Mouse (Mus musculus): ENCODE data around the gene Lrba. TPM values are rescaled to one million over a fixed set of nuclear protein-coding genes. Genes with fewer than 3 reads are reported as not detected.

Lrba gene
- total and polyA plus RNA-seq, 3 experiments: 12.3 to 22.6 (median 13.8) TPM

GRCm38 (mm10) chr3:86247193-86247592 lies 22.7 kb downstream of the Lrba start (continued):
- TF ChIP-seq BHLHE40 (IDR thresholded peaks at IDR 0.05; ENCODE audit: low read depth, low read length) (peak; percentile 89), MEF2A (IDR thresholded peaks at IDR 0.05; ENCODE audit: borderline replicate concordance, low read depth, low read length) (0 out of 2 replicates have a peak, but pooled peaks have one; percentile 41), MAZ (IDR thresholded peaks at IDR 0.05; ENCODE audit: low read depth, low read length) (no peak), NRF1 (IDR thresholded peaks at IDR 0.05; ENCODE audit: low read depth, low read length) (no peak), MYC (IDR thresholded peaks at IDR 0.05; ENCODE audit: low read depth, low read length) (no peak)

- Histone ChIP-seq H3K27me3 (replicated peaks) (no peaks in the 10 kb centered on the region), H3K36me3 (replicated peaks in 1 of 2; ENCODE audit: control insufficient read depth in 1 of 2, insufficient read depth in 1 of 2, low read length in 1 of 2) (no peaks in the 10 kb centered on the region), H3K9ac (ENCODE audit: insufficient read depth, low read depth) (no peak overlapping the region), H3K79me2 (replicated peaks; ENCODE audit: control insufficient read depth, extremely low read depth, insufficient read depth, poor library complexity, severe bottlenecking) (no peaks in the 10 kb centered on the region), H3K9me3 (replicated peaks; ENCODE audit: low read length) (no peaks in the 10 kb centered on the region), H3K4me2 (ENCODE audit: insufficient read depth, low read depth, poor library complexity, severe bottlenecking) (no peak overlapping the region), H3K4me1 (ENCODE audit: control insufficient read depth in 1 of 2, insufficient read depth in 2 of 2) (peaks cover 6 to 31% of the 10 kb centered on the region in 2 experiments; a peak in 3 of 4 replicates), H3K4me3 (replicated peaks in 1 of 3; ENCODE audit: low read depth in 2 of 3, low read length in 2 of 3, poor library complexity in 1 of 3) (no peak overlapping the region), H3K27ac (ENCODE audit: insufficient read depth, low read depth) (no peak overlapping the region)
- no peak for TF ChIP-seq ZNF384 (IDR thresholded peaks at IDR 0.05; ENCODE audit: low read depth, low read length)
- no peak for TF ChIP-seq SIN3A (IDR thresholded peaks at IDR 0.05; ENCODE audit: low read length)
- TF ChIP-seq NRF1 (IDR thresholded peaks at IDR 0.05; ENCODE audit: low read depth, low read length): no peak
- TF ChIP-seq ETS1 (conservative IDR thresholded peaks at IDR 0.05; ENCODE audit: low read depth, low read length): no peak
- no peak for DNase-seq (ENCODE audit: extremely low read depth)
- in situ Hi-C loops (cut with MboI; ENCODE audit: low pct_ligation_motif_present, low pct_unique_long_range_greater_than_20kb, low sequenced_read_pairs): no loop called here
- dilution Hi-C loops (cut with MboI; ENCODE audit: extremely low pct_ligation_motif_present, extremely low pct_unique_long_range_greater_than_20kb, low sequenced_read_pairs): no loop called here
Observed at GRCm38 (mm10) chr3:86251212-86251611, 26.7 kb downstream of the Lrba start.

- Histone ChIP-seq H3K4me1 (ENCODE audit: control insufficient read depth in 1 of 2, insufficient read depth in 2 of 2) (peaks cover 2 to 21% of the 10 kb centered on the region in 2 experiments; a peak in 3 of 4 replicates), H3K9me3 (replicated peaks; ENCODE audit: low read length) (no peaks in the 10 kb centered on the region), H3K9ac (ENCODE audit: insufficient read depth, low read depth) (no peak overlapping the region), H3K27ac (ENCODE audit: insufficient read depth, low read depth) (no peak overlapping the region), H3K4me2 (ENCODE audit: insufficient read depth, low read depth, poor library complexity, severe bottlenecking) (no peak overlapping the region), H3K36me3 (replicated peaks in 1 of 2; ENCODE audit: control insufficient read depth in 1 of 2, insufficient read depth in 1 of 2, low read length in 1 of 2) (no peaks in the 10 kb centered on the region), H3K27me3 (replicated peaks) (no peaks in the 10 kb centered on the region), H3K4me3 (replicated peaks in 1 of 3; ENCODE audit: low read depth in 2 of 3, low read length in 2 of 3, poor library complexity in 1 of 3) (no peak overlapping the region), H3K79me2 (replicated peaks; ENCODE audit: control insufficient read depth, extremely low read depth, insufficient read depth, poor library complexity, severe bottlenecking) (no peaks in the 10 kb centered on the region)
- no peak for DNase-seq (ENCODE audit: extremely low read depth)
- TF ChIP-seq MAZ (IDR thresholded peaks at IDR 0.05; ENCODE audit: low read depth, low read length): no peak
- no peak for TF ChIP-seq E2F4 (IDR thresholded peaks at IDR 0.05; ENCODE audit: insufficient replicate concordance, low read depth, low read length)
- dilution Hi-C loops (cut with MboI; ENCODE audit: extremely low pct_ligation_motif_present, extremely low pct_unique_long_range_greater_than_20kb, low sequenced_read_pairs) (no loop called here), in situ Hi-C loops (cut with MboI; ENCODE audit: low pct_ligation_motif_present, low pct_unique_long_range_greater_than_20kb, low sequenced_read_pairs) (no loop called here)
Observed at GRCm38 (mm10) chr3:86252588-86252987, 28.1 kb downstream of the Lrba start.

GRCm38 (mm10) chr3:86253071-86253470 lies 28.6 kb downstream of the Lrba start:
- DNase-seq (ENCODE audit: extremely low read depth): no peak
- H3K27me3 ChIP-seq (replicated peaks): no peaks in the 10 kb centered on the region
- no peaks in the 10 kb centered on the region for H3K36me3 ChIP-seq (replicated peaks in 1 of 2; ENCODE audit: control insufficient read depth in 1 of 2, insufficient read depth in 1 of 2, low read length in 1 of 2)
- no peaks in the 10 kb centered on the region for H3K79me2 ChIP-seq (replicated peaks; ENCODE audit: control insufficient read depth, extremely low read depth, insufficient read depth, poor library complexity, severe bottlenecking)
- in situ Hi-C loops (cut with MboI; ENCODE audit: low pct_ligation_motif_present, low pct_unique_long_range_greater_than_20kb, low sequenced_read_pairs) (no loop called here), dilution Hi-C loops (cut with MboI; ENCODE audit: extremely low pct_ligation_motif_present, extremely low pct_unique_long_range_greater_than_20kb, low sequenced_read_pairs) (no loop called here)
- no peak overlapping the region for H3K4me3 ChIP-seq (replicated peaks in 1 of 3; ENCODE audit: low read depth in 2 of 3, low read length in 2 of 3, poor library complexity in 1 of 3)
- no peak overlapping the region for H3K27ac ChIP-seq (ENCODE audit: insufficient read depth, low read depth)
- H3K4me1 ChIP-seq (ENCODE audit: control insufficient read depth in 1 of 2, insufficient read depth in 2 of 2): peaks cover 2 to 16% of the 10 kb centered on the region in 2 experiments; a peak in 3 of 4 replicates
- H3K4me2 ChIP-seq (ENCODE audit: insufficient read depth, low read depth, poor library complexity, severe bottlenecking): no peak overlapping the region
- no peak overlapping the region for H3K9ac ChIP-seq (ENCODE audit: insufficient read depth, low read depth)
- H3K9me3 ChIP-seq (replicated peaks; ENCODE audit: low read length): no peaks in the 10 kb centered on the region
- TF ChIP-seq ETS1 (conservative IDR thresholded peaks at IDR 0.05; ENCODE audit: low read depth, low read length) (no peak), ZMIZ1 (IDR thresholded peaks at IDR 0.05; ENCODE audit: low read depth, low read length) (no peak), EP300 (IDR thresholded peaks at IDR 0.05; ENCODE audit: low read length) (no peak), ELF1 (IDR thresholded peaks at IDR 0.05; ENCODE audit: low read depth, low read length) (no peak), HCFC1 (IDR thresholded peaks at IDR 0.05; ENCODE audit: low read depth, low read length) (no peak), CHD1 (IDR thresholded peaks at IDR 0.05; ENCODE audit: low read depth, low read length) (no peak), USF1 (IDR thresholded peaks at IDR 0.05; ENCODE audit: low read depth, low read length) (no peak), MYC (IDR thresholded peaks at IDR 0.05; ENCODE audit: low read depth, low read length) (no peak), USF2 (conservative IDR thresholded peaks at IDR 0.05; ENCODE audit: low read depth, low read length) (no peak), MAX (IDR thresholded peaks at IDR 0.05; ENCODE audit: low read length) (no peak), MXI1 (IDR thresholded peaks at IDR 0.05; ENCODE audit: low read depth, low read length) (no peak), MAZ (IDR thresholded peaks at IDR 0.05; ENCODE audit: low read depth, low read length) (no peak), UBTF (IDR thresholded peaks at IDR 0.05; ENCODE audit: low read depth, low read length) (no peak), CTCF (conservative IDR thresholded peaks at IDR 0.05 in 1 of 2, IDR thresholded peaks at IDR 0.05 in 1 of 2; ENCODE audit: low read depth in 2 of 2, low read length in 2 of 2) (no peak), CHD2 (IDR thresholded peaks at IDR 0.05; ENCODE audit: low read length) (no peak), POLR2AphosphoS2 (IDR thresholded peaks at IDR 0.05; ENCODE audit: low read depth, low read length) (no peak), IRF4 (IDR thresholded peaks at IDR 0.05; ENCODE audit: low read depth, low read length) (no peak), RCOR1 (conservative IDR thresholded peaks at IDR 0.05; ENCODE audit: low read depth, low read length) (no peak)

Data from CH12.LX (cell line).